Mouse (Mus musculus) small intestine, adult 2 months (tissue): ENCODE results near the gene Ostf1. TPM values are rescaled to one million over a fixed set of nuclear protein-coding genes. Genes with fewer than 3 reads are reported as not detected.

Source experiments
- H3K27ac ChIP-seq: fragments of 200-500 bp; 2 replicates; pipeline ENCODE4 v1.5.1; 2012; ENCODE audit warnings: low read depth, low read length, control low read depth, inconsistent platforms; ENCODE audit not compliant: insufficient read depth
- H3K27me3 ChIP-seq: fragments of 200-500 bp; 2 replicates; pipeline ENCODE4 v1.6.1; 2012; ENCODE audit warnings: mild to moderate bottlenecking, moderate library complexity, low read length, inconsistent platforms; ENCODE audit not compliant: control insufficient read depth, insufficient read depth
- H3K36me3 ChIP-seq: fragments of 200-500 bp; 2 replicates; pipeline ENCODE4 v1.6.1; 2012; ENCODE audit warnings: mild to moderate bottlenecking, low read length, control low read depth, inconsistent platforms; ENCODE audit not compliant: control insufficient read depth, insufficient read depth
- H3K4me1 ChIP-seq: fragments of 200-500 bp; 2 replicates; pipeline ENCODE4 v1.6.1; 2012; ENCODE audit warnings: low read length, inconsistent platforms, mixed read lengths; ENCODE audit not compliant: control insufficient read depth, insufficient read depth, insufficient read length
- H3K4me3 ChIP-seq: fragments of 200-500 bp; 2 replicates; pipeline ENCODE4 v1.5.1; 2012; ENCODE audit warnings: low read depth, mild to moderate bottlenecking, control low read depth, inconsistent platforms, low read length, moderate library complexity
- CTCF ChIP-seq: fragments of 200-500 bp; IDR thresholded peaks from 2 replicates; pipeline ENCODE4 v1.5.1; 2012; ENCODE audit warnings: low read depth, mild to moderate bottlenecking, control low read depth, inconsistent platforms, low read length, moderate library complexity, mixed read lengths; ENCODE audit not compliant: insufficient replicate concordance, insufficient read length; ENCODE audit errors: extremely low read depth
- POLR2A ChIP-seq: fragments of 200-500 bp; IDR thresholded peaks from 2 replicates; pipeline ENCODE4 v1.6.1; 2012; ENCODE audit warnings: low read depth, mild to moderate bottlenecking, control low read depth, inconsistent platforms, low read length, moderate library complexity
- WGBS: fragments of 180-500 bp; shearing (Covaris S2); methylation state at CpG from one replicate; pipeline ENCODE4 v1.1.7; 2018; 5-methylcytosine and 5-hydroxymethylcytosine counted together
- polyA plus RNA-seq: library from polyadenylated mRNA; depleted of rRNA; stranded (reverse); fragments of >200 nt; gene quantifications from 2 replicates; pipeline ENCODE4 v1.2.3, GENCODE M21; 2012; rRNA removed

Ostf1 gene
- polyA plus RNA-seq, 1 experiment: 52.6 TPM

GRCm38 (mm10) chr19:18568828-18569430 is 62.7 kb downstream of the Ostf1 start:
- no peaks in the 10 kb centered on the region for H3K36me3 ChIP-seq
- no peak overlapping the region for H3K27ac ChIP-seq
- H3K4me3 ChIP-seq: no peak overlapping the region
- 65% methylated on average over 3 of the region's 3 CpGs for WGBS
- no peaks in the 10 kb centered on the region for H3K27me3 ChIP-seq
- TF ChIP-seq POLR2A: no peak
- TF ChIP-seq CTCF: no peak
- no peaks in the 10 kb centered on the region for H3K4me1 ChIP-seq

- WGBS: 80% methylated on average over 12 of the region's 12 CpGs
- no peak overlapping the region for H3K4me3 ChIP-seq
- no peaks in the 10 kb centered on the region for H3K4me1 ChIP-seq
- no peak overlapping the region for H3K27ac ChIP-seq
- no peak for TF ChIP-seq POLR2A
- TF ChIP-seq CTCF: no peak
- H3K27me3 ChIP-seq: no peaks in the 10 kb centered on the region
- H3K36me3 ChIP-seq: no peaks in the 10 kb centered on the region
Measured at GRCm38 (mm10) chr19:18567936-18568827, 63.4 kb downstream of the Ostf1 start.

DNA sequence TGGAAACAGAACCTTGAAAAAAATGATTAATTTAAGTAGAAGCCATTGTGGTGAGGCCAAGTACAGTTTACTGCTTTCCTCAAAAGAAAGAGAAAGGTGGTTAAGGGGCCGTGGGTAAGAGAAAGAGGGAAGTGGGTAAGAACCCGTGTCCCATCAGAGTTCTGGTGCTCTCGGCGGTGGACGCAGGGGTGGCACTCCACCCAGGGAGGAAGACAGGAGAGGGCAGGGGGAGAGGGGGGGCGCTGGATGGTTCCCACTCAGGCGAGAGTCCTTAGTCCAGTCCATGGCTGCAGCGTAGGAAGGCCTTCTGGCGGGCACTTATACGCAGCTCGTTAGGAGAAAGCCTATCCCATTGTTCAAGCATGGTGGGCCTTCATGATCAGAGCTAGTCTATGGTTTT is 64.1 kb downstream of the Ostf1 start:
- TF ChIP-seq CTCF: no peak
- no peak for TF ChIP-seq POLR2A
- H3K4me1 ChIP-seq: no peaks in the 10 kb centered on the region
- WGBS: 90% methylated on average over 11 of the region's 11 CpGs
- H3K36me3 ChIP-seq: no peaks in the 10 kb centered on the region
- no peak overlapping the region for H3K4me3 ChIP-seq
- H3K27ac ChIP-seq: no peak overlapping the region
- no peaks in the 10 kb centered on the region for H3K27me3 ChIP-seq

DNA sequence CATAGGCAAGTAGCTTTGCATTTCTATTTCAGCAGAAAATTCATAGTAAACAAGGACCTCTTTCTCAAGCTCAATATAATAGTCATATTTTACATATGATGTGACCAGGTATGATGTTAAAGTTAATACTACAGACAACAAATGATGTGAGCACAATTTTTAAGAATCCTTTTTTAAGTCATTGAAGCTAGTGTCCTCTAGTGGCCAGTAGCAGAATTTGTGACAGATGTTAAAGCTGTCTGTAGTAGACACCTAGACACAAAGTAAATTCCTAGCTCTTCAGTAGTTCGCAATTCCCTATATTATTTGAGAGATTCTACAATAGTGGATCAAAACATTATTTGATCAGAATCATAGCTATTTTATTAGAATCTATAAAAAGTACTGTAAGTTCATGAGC is 73.9 kb downstream of the Ostf1 start:
- Histone ChIP-seq H3K27ac (no peak overlapping the region), H3K36me3 (no peaks in the 10 kb centered on the region), H3K4me1 (peaks cover 2% of the 10 kb centered on the region; the same call in 1 of the 2 replicates), H3K27me3 (no peaks in the 10 kb centered on the region), H3K4me3 (no peak overlapping the region)
- no peak for TF ChIP-seq CTCF
- no peak for TF ChIP-seq POLR2A
- 75% methylated on average over 1 of the region's 1 CpGs for whole genome bisulfite sequencing

DNA sequence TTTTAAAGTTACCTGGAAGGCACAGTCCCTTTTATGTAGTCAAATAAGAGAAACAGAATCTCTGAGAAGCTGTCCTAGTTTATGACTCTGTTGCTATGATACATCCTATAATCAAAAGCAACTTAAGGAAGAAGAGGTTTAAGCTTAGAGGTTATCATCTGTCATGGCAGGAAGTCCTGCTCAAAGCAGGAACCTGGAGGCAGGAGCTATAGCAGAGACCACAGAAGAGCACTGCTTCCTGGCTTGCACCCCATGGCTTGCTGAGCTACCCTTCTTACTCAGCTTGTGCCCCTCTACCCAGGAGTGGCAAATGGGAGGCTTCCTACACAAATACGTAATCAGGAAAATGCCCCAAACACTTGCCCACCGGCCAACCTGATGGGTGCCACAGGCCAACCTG is 76.0 kb downstream of the Ostf1 start:
- no peak overlapping the region for H3K27ac ChIP-seq
- no peak for TF ChIP-seq CTCF
- TF ChIP-seq POLR2A: no peak
- H3K4me3 ChIP-seq: no peak overlapping the region
- 81% methylated on average over 2 of the region's 2 CpGs for WGBS
- no peaks in the 10 kb centered on the region for H3K36me3 ChIP-seq
- no peaks in the 10 kb centered on the region for H3K27me3 ChIP-seq
- H3K4me1 ChIP-seq: peaks cover 2% of the 10 kb centered on the region; the same call in 1 of the 2 replicates

GRCm38 (mm10) chr19:18548668-18549067 is 83.0 kb downstream of the Ostf1 start:
- Histone ChIP-seq H3K36me3 (no peaks in the 10 kb centered on the region), H3K27me3 (no peaks in the 10 kb centered on the region), H3K4me1 (no peaks in the 10 kb centered on the region), H3K4me3 (no peak overlapping the region), H3K27ac (no peak overlapping the region)
- 7% methylated on average over 4 of the region's 4 CpGs for WGBS
- no peak for TF ChIP-seq CTCF
- TF ChIP-seq POLR2A: no peak

Other genes with a start within 250 kb of the Ostf1 start
- 2.3 TPM in 2 replicates for gene Nmrk1, start 127 bp upstream of the Ostf1 start, polyA plus RNA-seq
- gene Carnmt1, start 38.9 kb upstream of the Ostf1 start, polyA plus RNA-seq: 3.3 and 5.0 TPM in 2 replicates
- gene D030056L22Rik, start 81.4 kb upstream of the Ostf1 start, polyA plus RNA-seq: 5.7 and 8.4 TPM in 2 replicates
- 0.04 and 0.29 TPM in 2 replicates for gene Trpm6, start 118.2 kb upstream of the Ostf1 start, polyA plus RNA-seq